Mouse (Mus musculus) MEL (cell line): Measurements from ENCODE around the gene Zup1. TPM values are rescaled to one million over a fixed set of nuclear protein-coding genes. Genes with fewer than 3 reads are reported as not detected.
"Not testable (repeated sequence)": the region's sequence is repeated elsewhere in the genome, so short reads cannot be mapped to it uniquely, and the experiment has no call there.

Source experiments
- DNase-seq: peaks from one replicate; pipeline ENCODE4 v3.0.0; 2011; ENCODE audit warnings: low read depth, low spot score
- H3K27ac ChIP-seq: 2 replicates; pipeline ENCODE4 v1.5.1; 2012; ENCODE audit warnings: low read depth, mild to moderate bottlenecking, control low read depth, low read length, moderate library complexity; ENCODE audit not compliant: control insufficient read depth
- H3K27me3 ChIP-seq, 2 experiments: fragments of 150-350 bp in 1 of 2; sonication (generic) in 1 of 2; 2 replicates each; pipeline ENCODE4 v1.6.1; 2012; ENCODE audit warnings: low read length in 2 of 2, mild to moderate bottlenecking in 2 of 2, improper control_type of control experiment in 1 of 2, moderate library complexity in 1 of 2; ENCODE audit not compliant: insufficient read depth in 2 of 2, control insufficient read depth in 1 of 2
- H3K36me3 ChIP-seq, 2 experiments: 2 replicates each; pipeline ENCODE4 v1.6.1; 2012 to 2014; ENCODE audit warnings: low read length in 2 of 2, improper control_type of control experiment in 1 of 2, inconsistent platforms in 1 of 2, mild to moderate bottlenecking in 1 of 2; ENCODE audit not compliant: insufficient read depth in 2 of 2, control insufficient read depth in 1 of 2
- H3K4me1 ChIP-seq, 2 experiments: fragments of 150-350 bp in 1 of 2; sonication (generic) in 1 of 2; 2 replicates each; pipeline ENCODE4 v1.6.1; 2012; ENCODE audit warnings: low read length in 2 of 2, improper control_type of control experiment in 1 of 2, mild to moderate bottlenecking in 1 of 2; ENCODE audit not compliant: insufficient read depth in 2 of 2, control insufficient read depth in 1 of 2
- H3K4me3 ChIP-seq, 2 experiments: fragments of 150-350 bp in 1 of 2; sonication (generic) in 1 of 2; 2 replicates each; pipeline ENCODE4 v1.5.1; 2012; ENCODE audit warnings: low read depth in 2 of 2, low read length in 2 of 2, mild to moderate bottlenecking in 2 of 2, moderate library complexity in 2 of 2, control low read depth in 1 of 2, improper control_type of control experiment in 1 of 2; ENCODE audit not compliant: control insufficient read depth in 1 of 2, insufficient read depth in 1 of 2
- H3K79me2 ChIP-seq: 2 replicates; pipeline ENCODE4 v1.6.1; 2012; ENCODE audit warnings: mild to moderate bottlenecking, low read length, moderate library complexity; ENCODE audit not compliant: control insufficient read depth, poor library complexity, insufficient read depth
- H3K9ac ChIP-seq: 2 replicates; pipeline ENCODE4 v1.6.1; 2012; ENCODE audit warnings: low read depth, mild to moderate bottlenecking, control low read depth, low read length, moderate library complexity; ENCODE audit not compliant: control insufficient read depth, poor library complexity, severe bottlenecking
- H3K9me3 ChIP-seq: fragments of 150-350 bp; sonication (generic); replicated peaks from 2 replicates; pipeline ENCODE4 v1.6.1; 2012; ENCODE audit warnings: mild to moderate bottlenecking, low read length, improper control_type of control experiment, moderate library complexity; ENCODE audit not compliant: insufficient read depth
- BHLHE40 ChIP-seq: IDR thresholded peaks from 2 replicates; pipeline ENCODE4 v1.6.1; 2012; ENCODE audit warnings: low read depth, mild to moderate bottlenecking, inconsistent platforms, low read length, improper control_type of control experiment, borderline replicate concordance
- CHD1 ChIP-seq: IDR thresholded peaks from 2 replicates; pipeline ENCODE4 v1.6.1; 2012; ENCODE audit warnings: low read depth, mild to moderate bottlenecking, inconsistent platforms, low read length, improper control_type of control experiment
- CTCF ChIP-seq, 3 experiments: IDR thresholded peaks in 2 of 3; conservative IDR thresholded peaks in 1 of 3; 2 replicates each; pipeline ENCODE4 v1.5.1; 2011 to 2012; ENCODE audit warnings: low read length in 3 of 3, low read depth in 2 of 3, mild to moderate bottlenecking in 2 of 3, improper control_type of control experiment in 1 of 3, inconsistent platforms in 1 of 3, mixed read lengths in 1 of 3, moderate library complexity in 1 of 3; ENCODE audit not compliant: control insufficient read depth in 1 of 3, insufficient read depth in 1 of 3, poor library complexity in 1 of 3, severe bottlenecking in 1 of 3
- E2F4 ChIP-seq: IDR thresholded peaks from 2 replicates; pipeline ENCODE4 v1.6.1; 2011; ENCODE audit warnings: low read depth, low read length, improper control_type of control experiment, borderline replicate concordance
- HCFC1 ChIP-seq: IDR thresholded peaks from 2 replicates; pipeline ENCODE4 v1.6.1; 2012; ENCODE audit warnings: low read depth, mild to moderate bottlenecking, inconsistent platforms, low read length, improper control_type of control experiment, moderate library complexity
- JUND ChIP-seq: IDR thresholded peaks from 2 replicates; pipeline ENCODE4 v1.6.1; 2011; ENCODE audit warnings: low read depth, mild to moderate bottlenecking, improper control_type of control experiment, low read length
- MAX ChIP-seq: IDR thresholded peaks from 2 replicates; pipeline ENCODE4 v1.6.1; 2011; ENCODE audit warnings: low read length, improper control_type of control experiment
- MYC ChIP-seq: IDR thresholded peaks from 2 replicates; pipeline ENCODE4 v1.6.1; 2011; ENCODE audit warnings: low read depth, mild to moderate bottlenecking, low read length, improper control_type of control experiment, moderate library complexity
- RAD21 ChIP-seq: IDR thresholded peaks from 2 replicates; pipeline ENCODE4 v1.6.1; 2011; ENCODE audit warnings: mild to moderate bottlenecking, low read depth, low read length, improper control_type of control experiment
- RCOR1 ChIP-seq: IDR thresholded peaks from 2 replicates; pipeline ENCODE4 v1.6.1; 2012; ENCODE audit warnings: low read depth, mild to moderate bottlenecking, inconsistent platforms, low read length, improper control_type of control experiment
- SIN3A ChIP-seq: IDR thresholded peaks from 2 replicates; pipeline ENCODE4 v1.6.1; 2012; ENCODE audit warnings: low read length, improper control_type of control experiment, inconsistent platforms
- SMC3 ChIP-seq: IDR thresholded peaks from 2 replicates; pipeline ENCODE4 v1.6.1; 2011; ENCODE audit warnings: low read depth, low read length, improper control_type of control experiment
- ZC3H11A ChIP-seq: IDR thresholded peaks from 2 replicates; pipeline ENCODE4 v1.6.1; 2012; ENCODE audit warnings: low read depth, mild to moderate bottlenecking, inconsistent platforms, low read length, improper control_type of control experiment
- ZMIZ1 ChIP-seq: IDR thresholded peaks from 2 replicates; pipeline ENCODE4 v1.6.1; 2012; ENCODE audit warnings: low read depth, mild to moderate bottlenecking, inconsistent platforms, low read length, improper control_type of control experiment, moderate library complexity
- ZNF384 ChIP-seq: IDR thresholded peaks from 2 replicates; pipeline ENCODE4 v1.6.1; 2012; ENCODE audit warnings: low read depth, mild to moderate bottlenecking, inconsistent platforms, low read length, improper control_type of control experiment
- polyA plus RNA-seq, 2 experiments: library from polyadenylated mRNA; stranded (reverse) in 1 of 2; unstranded in 1 of 2; fragments of >175 nt in 1 of 2; fragments of >200 nt in 1 of 2; gene quantifications; 2 replicates each; pipeline versions ENCODE4 v1.2.1 to v1.2.4; 2012; ENCODE audit warnings: low replicate concordance in 2 of 2, low read depth in 1 of 2; ENCODE audit not compliant: insufficient read length in 2 of 2, insufficient read depth in 1 of 2, missing spikeins in 1 of 2
- total RNA-seq: library from RNA; depleted of rRNA; stranded (reverse); fragments of 300-350 nt; gene quantifications from 2 replicates; pipeline ENCODE4 v1.2.3, GENCODE M21; 2012

The Zup1 gene
- total and polyA plus RNA-seq, 3 experiments, result 6.0 to 6.9 TPM; not detected in 1

DNA sequence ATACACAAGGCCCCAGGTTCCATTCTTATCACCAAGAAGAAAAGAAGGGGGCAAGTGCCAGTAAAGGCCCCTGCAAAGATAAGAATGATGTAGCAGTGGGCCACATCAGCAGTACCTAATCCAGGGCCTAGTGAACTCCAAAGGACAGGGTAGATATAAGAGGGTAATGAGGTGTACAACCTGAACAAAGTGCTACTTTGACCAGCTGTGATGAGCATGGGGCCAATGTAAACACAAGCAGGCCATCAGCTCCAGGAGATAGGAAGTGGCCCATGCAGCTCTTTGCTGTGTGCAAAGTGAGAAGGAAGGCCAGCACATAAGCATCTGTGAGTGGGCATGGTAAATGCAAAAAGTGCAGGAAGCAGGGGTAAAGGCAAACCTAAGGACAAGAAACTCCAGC, 47.3 kb upstream of the Zup1 start:
- H3K9ac ChIP-seq, result no peak overlapping the region
- no peak for TF ChIP-seq BHLHE40
- no peak for TF ChIP-seq RCOR1
- no peak for TF ChIP-seq SIN3A

DNA sequence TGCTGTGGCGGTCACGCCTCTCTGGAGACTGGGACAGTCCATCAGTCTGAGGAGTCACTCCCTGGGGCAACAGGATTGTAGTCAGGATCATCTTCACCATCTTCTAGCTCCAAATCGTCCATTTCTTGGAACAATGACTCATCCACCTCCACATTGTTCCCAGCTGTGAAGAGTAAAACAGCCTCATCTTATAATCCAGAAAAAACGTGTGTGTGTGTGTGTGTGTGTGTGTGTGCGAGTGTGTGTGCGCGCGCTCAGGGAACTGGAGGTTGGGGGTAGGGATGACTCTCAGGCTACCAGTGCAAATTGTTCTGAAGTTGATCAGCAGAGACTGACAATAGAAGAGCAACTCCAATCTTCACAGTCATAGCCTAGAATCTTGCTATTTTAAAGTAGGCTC, 45.6 kb upstream of the Zup1 start:
- DNase-seq, H3K36me3 ChIP-seq, H3K9me3 ChIP-seq, H3K27ac ChIP-seq, H3K9ac ChIP-seq, H3K4me1 ChIP-seq, H3K27me3 ChIP-seq, H3K4me3 ChIP-seq, H3K79me2 ChIP-seq: not testable (repeated sequence)

More for the DNA sequence above, 47.3 kb upstream of the Zup1 start:
- H3K4me1 ChIP-seq, result no peaks in the 10 kb centered on the region
- no peak overlapping the region for H3K4me3 ChIP-seq
- no peaks in the 10 kb centered on the region for H3K79me2 ChIP-seq
- peaks cover 0 to 12% of the 10 kb centered on the region in 2 experiments; a peak in 2 of 4 replicates for H3K36me3 ChIP-seq
- DNase-seq, result no peak
- no peak overlapping the region for H3K27ac ChIP-seq
- H3K9me3 ChIP-seq, result no peaks in the 10 kb centered on the region
- H3K27me3 ChIP-seq, result no peaks in the 10 kb centered on the region

DNA sequence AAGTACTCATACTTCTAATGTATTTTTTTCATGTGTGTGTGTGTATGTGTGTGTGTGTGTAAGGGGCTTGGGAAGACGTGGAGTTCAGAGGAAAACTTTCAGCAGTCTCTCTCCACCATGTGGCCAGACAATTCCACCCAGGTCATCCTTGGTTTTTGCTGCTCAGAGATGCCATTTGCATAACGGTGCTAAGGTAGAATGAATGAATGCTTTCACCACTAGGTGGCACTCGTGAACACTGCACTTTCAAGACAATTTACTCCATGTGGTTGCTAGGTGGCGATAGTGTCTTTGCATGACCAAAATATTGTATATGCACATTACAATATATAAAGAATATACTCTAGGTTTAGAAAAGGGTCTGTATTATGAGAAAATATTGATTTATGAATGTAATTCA, 35.7 kb upstream of the Zup1 start:
- H3K79me2 ChIP-seq, result no peaks in the 10 kb centered on the region
- peak; percentile 91 for DNase-seq
- H3K27ac ChIP-seq, result no peak overlapping the region

More for the DNA sequence above, 35.7 kb upstream of the Zup1 start:
- Histone ChIP-seq H3K4me3 (no peak overlapping the region), H3K4me1 (no peaks in the 10 kb centered on the region), H3K9ac (no peak overlapping the region), H3K9me3 (no peaks in the 10 kb centered on the region), H3K27me3 (no peaks in the 10 kb centered on the region), H3K36me3 (no peaks in the 10 kb centered on the region)
- TF ChIP-seq ZNF384, result peak; percentile 47; the same call in 1 of the 2 replicates
- TF ChIP-seq MAX, result peak; percentile 65
- TF ChIP-seq CTCF (IDR thresholded peaks at IDR 0.05 in 2 of 3, conservative IDR thresholded peaks at IDR 0.05 in 1 of 3; ENCODE audit: control insufficient read depth in 1 of 3, insufficient read depth in 1 of 3, low read depth in 2 of 3, low read length in 3 of 3, poor library complexity in 1 of 3, severe bottlenecking in 1 of 3), result peak in 2 of 3 experiments; percentile 67 to 95
- no peak for TF ChIP-seq RCOR1
- no peak for TF ChIP-seq CHD1
- 0 out of 2 replicates have a peak, but pooled peaks have one; percentile 32 for TF ChIP-seq SIN3A
- peak; percentile 89 for TF ChIP-seq SMC3
- TF ChIP-seq BHLHE40, result peak; percentile 41; the same call in 1 of the 2 replicates
- peak; percentile 72 for TF ChIP-seq ZC3H11A
- TF ChIP-seq ZMIZ1, result no peak
- TF ChIP-seq JUND, result 0 out of 2 replicates have a peak, but pooled peaks have one; percentile 31
- TF ChIP-seq HCFC1, result 0 out of 2 replicates have a peak, but pooled peaks have one; percentile 43
- no peak for TF ChIP-seq E2F4
- peak; percentile 77 for TF ChIP-seq RAD21
- TF ChIP-seq MYC, result peak; percentile 87
